Mouse (Mus musculus): ENCODE measurements around the gene Hoxc6.

- peak; percentile 73 for TF ChIP-seq CTCF (IDR thresholded peaks at IDR 0.05; ENCODE audit: low read depth)
- no peak for TF ChIP-seq EP300 (IDR thresholded peaks at IDR 0.05; ENCODE audit: low read depth)
Observed at GRCm38 (mm10) chr15:103013238-103013984, 15.4 kb downstream of the Hoxc6 start.
